Mouse (Mus musculus): ENCODE measurements at regions not wholly inside any gene's neighbourhood (a gene's known extent, or its start where the extent isn't known, plus 50 kb on each side); places are given as distances from the start of the nearest gene placed in this dataset.
A peak's percentile ranks its signal among the peaks of the same experiment; 100 is the strongest.

GRCm38 (mm10) chr16:66004689-66005088 lies 189.6 kb downstream of the Vgll3 start:
- Histone ChIP-seq H3K9me3 (replicated peaks; ENCODE audit: control insufficient read depth, low read length) (no peaks in the 10 kb centered on the region), H3K9ac (replicated peaks; ENCODE audit: low read length) (no peak overlapping the region), H3K27ac (replicated peaks; ENCODE audit: low read depth, low read length) (no peak overlapping the region), H3K4me1 (ENCODE audit: control insufficient read depth, insufficient read depth, low read length) (no peaks in the 10 kb centered on the region), H3K36me3 (replicated peaks; ENCODE audit: control insufficient read depth, insufficient read depth, low read depth, low read length) (no peaks in the 10 kb centered on the region), H3K27me3 (ENCODE audit: control insufficient read depth, insufficient read depth, low read length) (no peaks in the 10 kb centered on the region), H3K4me3 (ENCODE audit: low read depth, low read length) (no peak overlapping the region), H3K4me2 (ENCODE audit: low read depth, low read length) (no peak overlapping the region)
- no peak; the same call in 1 of the 2 replicates for ATAC-seq (replicated peaks; ENCODE audit: insufficient number of reproducible peaks, low FRiP score, low TSS enrichment, low read depth)
- no peak for DNase-seq (ENCODE audit: low spot score)
- WGBS: 67% methylated on average over 9 of the region's 9 CpGs

GRCm38 (mm10) chr16:66005954-66006580 lies 191.0 kb downstream of the Vgll3 start:
- Histone ChIP-seq H3K9ac (replicated peaks; ENCODE audit: low read length) (no peak overlapping the region), H3K4me1 (ENCODE audit: control insufficient read depth, insufficient read depth, low read length) (no peaks in the 10 kb centered on the region), H3K4me3 (ENCODE audit: low read depth, low read length) (no peak overlapping the region), H3K4me2 (ENCODE audit: low read depth, low read length) (no peak overlapping the region), H3K27ac (replicated peaks; ENCODE audit: low read depth, low read length) (no peak overlapping the region), H3K36me3 (replicated peaks; ENCODE audit: control insufficient read depth, insufficient read depth, low read depth, low read length) (no peaks in the 10 kb centered on the region), H3K27me3 (ENCODE audit: control insufficient read depth, insufficient read depth, low read length) (no peaks in the 10 kb centered on the region), H3K9me3 (replicated peaks; ENCODE audit: control insufficient read depth, low read length) (no peaks in the 10 kb centered on the region)
- no peak for ATAC-seq (replicated peaks; ENCODE audit: insufficient number of reproducible peaks, low FRiP score, low TSS enrichment, low read depth)
- WGBS: 47% methylated on average over 7 of the region's 7 CpGs
- peak; percentile 77 for DNase-seq (ENCODE audit: low spot score)

GRCm38 (mm10) chr16:66013608-66014007 lies 198.6 kb downstream of the Vgll3 start:
- Histone ChIP-seq H3K9ac (replicated peaks; ENCODE audit: low read length) (no peak overlapping the region), H3K27me3 (ENCODE audit: control insufficient read depth, insufficient read depth, low read length) (no peaks in the 10 kb centered on the region), H3K27ac (replicated peaks; ENCODE audit: low read depth, low read length) (no peak overlapping the region), H3K36me3 (replicated peaks; ENCODE audit: control insufficient read depth, insufficient read depth, low read depth, low read length) (no peaks in the 10 kb centered on the region), H3K9me3 (replicated peaks; ENCODE audit: control insufficient read depth, low read length) (no peaks in the 10 kb centered on the region), H3K4me1 (ENCODE audit: control insufficient read depth, insufficient read depth, low read length) (no peaks in the 10 kb centered on the region), H3K4me2 (ENCODE audit: low read depth, low read length) (no peak overlapping the region), H3K4me3 (ENCODE audit: low read depth, low read length) (no peak overlapping the region)
- peak; percentile 70 for DNase-seq (ENCODE audit: low spot score)
- ATAC-seq (replicated peaks; ENCODE audit: insufficient number of reproducible peaks, low FRiP score, low TSS enrichment, low read depth): no peak
- 21% methylated on average over 2 of the region's 2 CpGs for WGBS

- Histone ChIP-seq H3K9ac (replicated peaks; ENCODE audit: low read length) (no peak overlapping the region), H3K36me3 (replicated peaks; ENCODE audit: control insufficient read depth, insufficient read depth, low read depth, low read length) (no peaks in the 10 kb centered on the region), H3K4me3 (ENCODE audit: low read depth, low read length) (no peak overlapping the region), H3K4me1 (ENCODE audit: control insufficient read depth, insufficient read depth, low read length) (no peaks in the 10 kb centered on the region), H3K4me2 (ENCODE audit: low read depth, low read length) (no peak overlapping the region), H3K27me3 (ENCODE audit: control insufficient read depth, insufficient read depth, low read length) (no peaks in the 10 kb centered on the region), H3K27ac (replicated peaks; ENCODE audit: low read depth, low read length) (no peak overlapping the region), H3K9me3 (replicated peaks; ENCODE audit: control insufficient read depth, low read length) (no peaks in the 10 kb centered on the region)
- DNase-seq (ENCODE audit: low spot score): no peak
- 36% methylated on average over 5 of the region's 5 CpGs for WGBS
- no peak for ATAC-seq (replicated peaks; ENCODE audit: insufficient number of reproducible peaks, low FRiP score, low TSS enrichment, low read depth)
Measured at GRCm38 (mm10) chr16:66014861-66015602, 200.0 kb downstream of the Vgll3 start.

- DNase-seq (ENCODE audit: low spot score) (no peak), ATAC-seq (replicated peaks; ENCODE audit: insufficient number of reproducible peaks, low FRiP score, low TSS enrichment, low read depth) (no peak)
- Histone ChIP-seq H3K27me3 (ENCODE audit: control insufficient read depth, insufficient read depth, low read length) (no peaks in the 10 kb centered on the region), H3K9ac (replicated peaks; ENCODE audit: low read length) (no peak overlapping the region), H3K9me3 (replicated peaks; ENCODE audit: control insufficient read depth, low read length) (no peaks in the 10 kb centered on the region), H3K27ac (replicated peaks; ENCODE audit: low read depth, low read length) (no peak overlapping the region), H3K4me3 (ENCODE audit: low read depth, low read length) (no peak overlapping the region), H3K4me2 (ENCODE audit: low read depth, low read length) (no peak overlapping the region), H3K36me3 (replicated peaks; ENCODE audit: control insufficient read depth, insufficient read depth, low read depth, low read length) (no peaks in the 10 kb centered on the region), H3K4me1 (ENCODE audit: control insufficient read depth, insufficient read depth, low read length) (no peaks in the 10 kb centered on the region)
- 79% methylated on average over 2 of the region's 2 CpGs for WGBS
Measured at GRCm38 (mm10) chr16:66017040-66017439, 202.0 kb downstream of the Vgll3 start.

- H3K9ac ChIP-seq (replicated peaks; ENCODE audit: low read length): no peak overlapping the region
- H3K9me3 ChIP-seq (replicated peaks; ENCODE audit: control insufficient read depth, low read length): no peaks in the 10 kb centered on the region
- no peak overlapping the region for H3K4me2 ChIP-seq (ENCODE audit: low read depth, low read length)
- H3K4me1 ChIP-seq (ENCODE audit: control insufficient read depth, insufficient read depth, low read length): no peaks in the 10 kb centered on the region
- WGBS: 62% methylated on average over 2 of the region's 2 CpGs
- no peak overlapping the region for H3K27ac ChIP-seq (replicated peaks; ENCODE audit: low read depth, low read length)
- no peak for DNase-seq (ENCODE audit: low spot score)
- no peaks in the 10 kb centered on the region for H3K36me3 ChIP-seq (replicated peaks; ENCODE audit: control insufficient read depth, insufficient read depth, low read depth, low read length)
- H3K4me3 ChIP-seq (ENCODE audit: low read depth, low read length): no peak overlapping the region
- no peak for ATAC-seq (replicated peaks; ENCODE audit: insufficient number of reproducible peaks, low FRiP score, low TSS enrichment, low read depth)
- no peaks in the 10 kb centered on the region for H3K27me3 ChIP-seq (ENCODE audit: control insufficient read depth, insufficient read depth, low read length)
Measured at GRCm38 (mm10) chr16:66023397-66023796, 208.3 kb downstream of the Vgll3 start.
